Mouse (Mus musculus) heart, adult 8-10 months (tissue): Measurements from ENCODE around the gene Cd163l1. TPM values are rescaled to one million over a fixed set of nuclear protein-coding genes. Genes with fewer than 3 reads are reported as not detected.

Experiments
- DNase-seq: peaks from one replicate; pipeline ENCODE4 v3.0.0; 2022; ENCODE audit warnings: low spot score
- total RNA-seq, 4 experiments: library from RNA; stranded (reverse); gene quantifications; 2 replicates each; pipeline ENCODE4 v1.2.4; 2022

The Cd163l1 gene
- total RNA-seq, 4 experiments from 2014 or later: not detected

DNA sequence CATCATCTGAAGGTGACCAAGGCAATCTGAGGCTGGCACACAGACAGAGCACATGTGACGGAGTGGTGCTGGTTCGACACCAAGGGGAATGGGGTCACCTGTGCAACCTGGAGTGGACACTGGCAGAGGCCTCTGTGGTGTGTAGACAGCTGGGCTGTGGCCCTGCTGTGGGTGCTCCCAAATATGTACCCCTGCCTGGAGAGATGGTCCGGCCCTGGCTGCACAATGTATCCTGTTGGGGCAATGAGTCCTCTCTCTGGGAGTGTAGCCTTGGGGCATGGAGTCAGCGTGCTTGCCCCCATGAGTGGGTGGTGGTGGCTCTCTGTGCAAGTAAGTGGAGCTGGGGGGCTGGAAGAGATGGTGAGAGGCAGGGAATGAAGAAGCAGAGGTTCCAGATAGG is 2.3 kb downstream of the Cd163l1 start:
- DNase-seq: no peak

DNA sequence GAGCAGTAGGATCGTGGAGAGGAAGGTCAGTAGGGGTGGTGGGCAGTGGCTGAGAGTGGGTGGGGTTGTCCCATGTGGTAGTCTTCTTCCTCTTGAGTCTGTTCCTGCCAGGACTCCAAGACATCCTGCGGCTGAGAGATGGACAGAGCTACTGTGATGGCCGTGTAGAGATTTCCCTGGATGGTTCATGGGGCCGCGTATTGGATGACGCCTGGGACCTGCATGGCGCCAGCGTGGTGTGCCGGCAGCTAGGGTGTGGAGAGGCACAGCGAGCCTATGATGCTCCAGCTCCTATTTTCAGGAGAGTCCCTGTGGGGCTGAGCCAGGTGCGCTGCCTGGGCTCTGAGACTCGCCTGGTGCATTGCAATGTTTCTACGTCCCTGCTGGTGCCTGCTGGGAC is 6.1 kb downstream of the Cd163l1 start:
- DNase-seq: no peak

DNA sequence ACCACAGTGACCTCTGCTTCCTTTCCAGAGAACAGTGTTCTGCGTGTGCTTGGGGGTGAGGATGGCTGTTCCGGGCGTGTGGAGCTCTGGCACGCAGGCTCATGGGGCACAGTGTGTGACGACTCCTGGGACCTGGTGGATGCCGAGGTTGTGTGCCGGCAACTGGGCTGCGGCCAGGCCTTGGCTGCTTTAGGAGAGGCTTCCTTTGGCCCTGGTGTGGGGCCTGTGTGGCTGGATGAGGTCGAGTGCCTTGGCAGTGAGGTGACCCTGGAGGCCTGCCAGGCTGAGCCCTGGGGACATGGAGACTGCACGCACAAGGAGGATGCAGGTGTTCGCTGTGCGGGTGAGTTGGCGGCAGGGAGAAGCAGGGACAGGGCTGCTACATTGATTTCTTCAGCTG is 10.4 kb downstream of the Cd163l1 start:
- no peak for DNase-seq

DNA sequence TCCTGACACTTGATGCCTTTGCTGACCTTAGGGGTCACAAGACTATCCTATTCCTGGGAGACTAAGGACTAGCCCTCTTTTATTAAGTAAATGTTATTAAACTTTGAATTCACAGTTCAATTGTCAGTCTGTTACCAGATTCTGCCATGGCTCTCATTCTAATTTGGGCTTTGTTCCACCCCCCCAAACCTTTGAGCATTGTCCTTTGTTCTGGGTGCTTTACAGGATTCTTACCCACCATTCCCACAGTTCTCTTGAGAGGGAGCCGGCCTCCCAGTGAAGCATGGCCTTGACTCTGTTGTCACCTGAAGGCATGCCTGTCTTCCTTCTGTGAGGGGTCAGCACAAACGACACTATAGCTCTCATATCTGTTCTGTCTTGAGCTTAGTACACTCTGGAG is 13.0 kb downstream of the Cd163l1 start:
- no peak for DNase-seq

DNA sequence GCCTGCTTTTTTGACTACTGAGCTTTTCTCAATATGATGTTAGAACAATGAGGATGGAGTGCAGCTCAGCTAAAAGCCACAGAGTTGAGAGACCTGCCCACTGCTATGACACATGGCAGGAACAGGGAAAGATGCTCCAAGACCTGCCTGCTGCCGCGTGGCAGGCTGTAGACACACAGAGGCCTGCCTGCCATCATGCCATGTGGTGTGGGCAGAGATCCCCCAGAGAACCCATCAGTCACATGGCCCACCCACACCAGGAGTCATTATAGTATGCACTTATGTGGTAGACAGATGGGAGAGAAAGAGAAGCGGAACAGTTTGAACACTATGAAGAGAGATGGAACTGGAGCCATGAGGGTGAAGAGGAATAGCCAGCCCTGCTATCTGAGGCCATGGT is 15.6 kb downstream of the Cd163l1 start:
- no peak for DNase-seq

DNA sequence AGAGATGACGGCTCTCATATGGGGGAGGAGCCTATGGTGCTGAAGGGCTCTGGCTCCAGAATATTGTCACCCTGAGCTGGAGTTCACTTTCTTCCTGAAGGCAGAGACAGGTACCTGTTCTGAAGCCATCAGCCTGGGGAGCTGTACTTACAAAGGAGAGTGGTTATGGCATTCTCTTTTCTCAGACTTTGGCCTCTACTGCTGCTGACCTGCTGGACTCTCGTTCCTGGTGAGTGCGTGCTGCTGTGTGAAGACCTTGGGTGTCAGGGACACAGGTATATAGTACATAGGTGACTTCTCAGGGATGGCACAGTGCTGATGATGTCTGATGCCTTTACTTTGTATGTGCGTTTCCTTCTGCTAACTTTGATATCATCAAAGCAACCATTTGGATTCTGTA is 29.1 kb downstream of the Cd163l1 start, which contains the start of gene 5830411N06Rik:
Gene 5830411N06Rik (plus strand): TSS at position 69 of the 400 bp plus-strand sequence.
- no peak for DNase-seq

DNA sequence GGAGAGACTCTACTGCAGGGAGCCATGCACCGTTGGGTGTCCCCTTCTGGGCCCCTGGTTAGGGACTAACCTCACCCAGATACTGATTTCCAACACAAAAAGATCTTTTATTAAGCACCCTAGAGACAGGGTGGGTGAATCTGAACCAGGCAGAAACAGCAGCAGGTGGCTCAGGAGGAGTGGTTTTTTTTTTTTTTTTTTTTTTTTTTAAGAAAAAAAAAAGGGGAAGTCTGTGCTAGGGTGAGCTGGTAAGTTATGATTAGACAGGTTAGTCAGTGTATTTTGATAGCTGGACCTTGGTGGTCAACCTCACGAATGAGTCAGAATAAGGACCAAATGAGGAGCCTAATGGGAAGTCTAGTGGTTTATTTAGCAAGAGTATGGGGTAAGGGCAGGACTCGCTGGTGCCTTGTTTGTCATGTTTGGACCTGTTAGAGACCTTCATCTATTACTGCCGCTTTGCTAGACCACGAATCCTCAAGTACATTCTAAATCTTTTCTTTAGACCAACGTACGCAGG is 35.8 kb downstream of the Cd163l1 start:
- no peak for DNase-seq

Other genes with a start within 250 kb of the Cd163l1 start
- not detected for gene 6430531B16Rik, start 239.5 kb upstream of the Cd163l1 start, total RNA-seq
- gene Adam8, start 225.7 kb upstream of the Cd163l1 start, total RNA-seq: 1 to 10 TPM in 2 of 4 experiments, under 1 TPM in 2; 0.25 to 1.8 (median 0.95) TPM
- gene Zfp511, start 181.9 kb upstream of the Cd163l1 start, total RNA-seq: 10 to 100 TPM in 2 of 4 experiments, 1 to 10 TPM in 2; 7.7 to 11.8 (median 10.7) TPM
- 10 to 100 TPM; 32.6 to 37.0 (median 34.9) TPM for gene Tubgcp2, start 181.6 kb upstream of the Cd163l1 start, total RNA-seq
- not detected for gene Msx3, start 169.2 kb upstream of the Cd163l1 start, total RNA-seq
- gene Caly, start 135.7 kb upstream of the Cd163l1 start, total RNA-seq: under 1 TPM in 3 of 4 experiments, not detected in 1; 0.25 to 0.50 (median 0.30) TPM
- gene Prap1, start 124.9 kb upstream of the Cd163l1 start, total RNA-seq: not detected
- gene Fuom, start 115.8 kb upstream of the Cd163l1 start, total RNA-seq: 10 to 100 TPM; 65.8 to 83.2 (median 76.9) TPM
- 1 to 10 TPM; 2.2 to 4.0 (median 2.6) TPM for gene Paox, start 102.5 kb upstream of the Cd163l1 start, total RNA-seq
- 100 to 1,000 TPM; 476 to 541 (median 510) TPM for gene Echs1, start 101.8 kb upstream of the Cd163l1 start, total RNA-seq
- 10 to 100 TPM; 24.2 to 32.4 (median 29.3) TPM for gene Mtg1, start 80.7 kb upstream of the Cd163l1 start, total RNA-seq
- 1 to 10 TPM in 1 of 4 experiments, under 1 TPM in 3; 0.23 to 1.2 (median 0.64) TPM for gene Sprn, start 63.4 kb upstream of the Cd163l1 start, total RNA-seq
- gene Olfr522, start 53.5 kb upstream of the Cd163l1 start, total RNA-seq: not detected
- gene Olfr523, start 45.0 kb upstream of the Cd163l1 start, total RNA-seq: not detected
- gene Olfr524, start 12.3 kb upstream of the Cd163l1 start, total RNA-seq: not detected
- gene 5830411N06Rik, start 29.0 kb downstream of the Cd163l1 start, total RNA-seq: not detected
- not detected for gene Olfr525, start 102.6 kb downstream of the Cd163l1 start, total RNA-seq
- gene Olfr527, start 115.8 kb downstream of the Cd163l1 start, total RNA-seq: not detected
- not detected for gene Olfr60, start 143.4 kb downstream of the Cd163l1 start, total RNA-seq
- gene Olfr530, start 158.1 kb downstream of the Cd163l1 start, total RNA-seq: not detected
- gene Olfr531, start 184.7 kb downstream of the Cd163l1 start, total RNA-seq: not detected
- not detected for gene Olfr532, start 203.4 kb downstream of the Cd163l1 start, total RNA-seq
- not detected for gene Olfr533, start 245.1 kb downstream of the Cd163l1 start, total RNA-seq